Mouse (Mus musculus) heart, adult 2 months (tissue): ENCODE measurements around the gene Jakmip3. TPM values are rescaled to one million over a fixed set of nuclear protein-coding genes. Genes with fewer than 3 reads are reported as not detected.
A peak's percentile ranks its signal among the peaks of the same experiment; 100 is the strongest.

Source experiments
- DNase-seq, 2 experiments: peaks; one replicate each; pipeline ENCODE4 v3.0.0; 2021
- H3K27ac ChIP-seq: fragments of 200-600 bp; 2 replicates; pipeline ENCODE4 v1.8.1; 2022
- H3K27me3 ChIP-seq: fragments of 200-500 bp; 2 replicates; pipeline ENCODE4 v1.6.1; 2012; ENCODE audit warnings: mild to moderate bottlenecking, low read length, inconsistent platforms, mixed read lengths; ENCODE audit not compliant: control insufficient read depth, insufficient read depth
- H3K36me3 ChIP-seq: fragments of 200-500 bp; 2 replicates; pipeline ENCODE4 v1.6.1; 2012; ENCODE audit warnings: low read length, inconsistent platforms; ENCODE audit not compliant: control insufficient read depth, insufficient read depth
- H3K4me1 ChIP-seq: fragments of 200-500 bp; 2 replicates; pipeline ENCODE4 v1.6.1; 2011; ENCODE audit warnings: low read length; ENCODE audit not compliant: control insufficient read depth, insufficient read depth
- H3K4me3 ChIP-seq: fragments of 200-600 bp; 2 replicates; pipeline ENCODE4 v1.8.1; 2022
- H3K79me2 ChIP-seq: fragments of 200-500 bp; replicated peaks from 2 replicates; pipeline ENCODE4 v1.6.1; 2012; ENCODE audit warnings: mild to moderate bottlenecking, inconsistent platforms, low read length, moderate library complexity, mixed read lengths; ENCODE audit not compliant: control insufficient read depth, insufficient read depth
- H3K9ac ChIP-seq: fragments of 200-500 bp; 2 replicates; pipeline ENCODE4 v1.6.1; 2012; ENCODE audit warnings: low read depth, mild to moderate bottlenecking, control low read depth, inconsistent platforms, low read length, mixed read lengths
- CTCF ChIP-seq: fragments of 200-600 bp; IDR thresholded peaks from 2 replicates; pipeline ENCODE4 v1.8.1; 2022; ENCODE audit warnings: antibody characterized with exemption, mild to moderate bottlenecking, moderate library complexity
- EP300 ChIP-seq: fragments of 200-500 bp; IDR thresholded peaks from 2 replicates; pipeline ENCODE4 v1.6.1; 2011; ENCODE audit warnings: low read depth, low read length, control low read depth; ENCODE audit not compliant: insufficient read depth
- POLR2A ChIP-seq: fragments of 200-500 bp; IDR thresholded peaks from 2 replicates; pipeline ENCODE4 v1.6.1; 2011; ENCODE audit warnings: mild to moderate bottlenecking, low read depth, low read length, control low read depth; ENCODE audit not compliant: insufficient read depth
- WGBS: fragments of 180-500 bp; shearing (Covaris S2); methylation state at CpG from one replicate; pipeline ENCODE4 v1.1.7; 2018; 5-methylcytosine and 5-hydroxymethylcytosine counted together
- intact Hi-C: fragments of 180-260 bp; cut with DNase I; formaldehyde crosslinking; loops from one replicate; pipeline ENCODE4 v1.15.1; 2025
- polyA plus RNA-seq: library from polyadenylated mRNA; depleted of rRNA; stranded (reverse); fragments of >200 nt; gene quantifications from 2 replicates; pipeline ENCODE4 v1.2.3, GENCODE M21; 2012
- total RNA-seq, 2 experiments: library from RNA; stranded (reverse); gene quantifications; 2 replicates each; pipeline ENCODE4 v1.2.3; 2021

Jakmip3 gene
- total and polyA plus RNA-seq, 3 experiments: 0.13 to 0.16 (median 0.14) TPM

- peaks cover 7% of the 10 kb centered on the region for H3K4me1 ChIP-seq
- H3K4me3 ChIP-seq: peak overlapping the region; percentile 15; the same call in 1 of the 2 replicates
- H3K79me2 ChIP-seq: no peaks in the 10 kb centered on the region
- TF ChIP-seq CTCF: peak; percentile 66
- TF ChIP-seq EP300: peak; percentile 97
- no peak; the same call in none of the 2 replicates for TF ChIP-seq POLR2A
- H3K27me3 ChIP-seq: no peaks in the 10 kb centered on the region
- H3K9ac ChIP-seq: peak overlapping the region; percentile 39
- peak overlapping the region; percentile 97 for H3K27ac ChIP-seq
- DNase-seq: peak; percentile 87 to 92
- no peaks in the 10 kb centered on the region for H3K36me3 ChIP-seq
- under 1% methylated on average over 26 of the region's 26 CpGs for WGBS
- intact Hi-C loops: no loop called here
These were observed 21.2 kb upstream of the Jakmip3 start for GRCm38 (mm10) chr7:138919156-138919944.

GRCm38 (mm10) chr7:138921611-138922010 lies 18.9 kb upstream of the Jakmip3 start:
- H3K4me3 ChIP-seq: no peak overlapping the region
- TF ChIP-seq EP300 (no peak), POLR2A (no peak)
- intact Hi-C loops: loop anchor here (1.0 to 2.0 kb wide), 2 partner anchors 15 to 78 kb away; no protein-coding TSS in a partner anchor
- no peaks in the 10 kb centered on the region for H3K79me2 ChIP-seq
- DNase-seq: peak in 1 of 2 experiments; percentile 14
- no peak overlapping the region for H3K9ac ChIP-seq
- no peaks in the 10 kb centered on the region; the same call in 1 of the 2 replicates for H3K27me3 ChIP-seq
- WGBS: 56% methylated on average over 8 of the region's 8 CpGs
- peak overlapping the region; percentile 32 for H3K27ac ChIP-seq
- H3K4me1 ChIP-seq: peaks cover 7% of the 10 kb centered on the region
- no peaks in the 10 kb centered on the region for H3K36me3 ChIP-seq

- no peak overlapping the region for H3K9ac ChIP-seq
- intact Hi-C loops: loop anchor here (1.0 to 2.0 kb wide), 2 partner anchors 17 to 84 kb away; no protein-coding TSS in a partner anchor
These were observed 16.6 kb upstream of the Jakmip3 start for GRCm38 (mm10) chr7:138923756-138924425.

GRCm38 (mm10) chr7:138928456-138928855 lies 12.1 kb upstream of the Jakmip3 start:
- Histone ChIP-seq H3K27me3 (no peaks in the 10 kb centered on the region; the same call in 1 of the 2 replicates), H3K4me3 (no peak overlapping the region), H3K79me2 (no peaks in the 10 kb centered on the region), H3K36me3 (no peaks in the 10 kb centered on the region), H3K9ac (no peak overlapping the region), H3K4me1 (no peaks in the 10 kb centered on the region), H3K27ac (no peak overlapping the region)
- WGBS: 92% methylated on average over 4 of the region's 4 CpGs
- intact Hi-C loops: no loop called here
- no peak for TF ChIP-seq EP300
- no peak for TF ChIP-seq POLR2A
- TF ChIP-seq CTCF: no peak
- DNase-seq: no peak

More at GRCm38 (mm10) chr7:138923756-138924425, 16.6 kb upstream of the Jakmip3 start:
- no peaks in the 10 kb centered on the region for H3K79me2 ChIP-seq
- H3K4me1 ChIP-seq: peaks cover 7% of the 10 kb centered on the region
- no peaks in the 10 kb centered on the region; the same call in 1 of the 2 replicates for H3K27me3 ChIP-seq
- H3K4me3 ChIP-seq: no peak overlapping the region
- H3K36me3 ChIP-seq: no peaks in the 10 kb centered on the region
- peak; percentile 24 to 51 for DNase-seq
- 5% methylated on average over 3 of the region's 3 CpGs for WGBS
- H3K27ac ChIP-seq: no peak overlapping the region
- peak; percentile 68 for TF ChIP-seq CTCF
- TF ChIP-seq EP300: no peak

- Histone ChIP-seq H3K79me2 (no peaks in the 10 kb centered on the region), H3K4me1 (no peaks in the 10 kb centered on the region), H3K9ac (no peak overlapping the region), H3K27ac (no peak overlapping the region), H3K36me3 (no peaks in the 10 kb centered on the region), H3K4me3 (no peak overlapping the region), H3K27me3 (peaks cover 5% of the 10 kb centered on the region)
- no peak for DNase-seq
- TF ChIP-seq CTCF (0 out of 2 replicates have a peak, but pooled peaks have one; percentile 3), EP300 (no peak), POLR2A (no peak)
- 87% methylated on average over 3 of the region's 3 CpGs for WGBS
- intact Hi-C loops: no loop called here
These were observed 6.0 kb upstream of the Jakmip3 start for GRCm38 (mm10) chr7:138934523-138934922.

GRCm38 (mm10) chr7:138938991-138939390 lies 1.5 kb upstream of the Jakmip3 start:
- no peaks in the 10 kb centered on the region for H3K79me2 ChIP-seq
- H3K4me3 ChIP-seq: no peak overlapping the region
- TF ChIP-seq EP300: no peak
- TF ChIP-seq POLR2A: no peak
- TF ChIP-seq CTCF: no peak
- H3K27me3 ChIP-seq: peaks cover 10% of the 10 kb centered on the region
- H3K27ac ChIP-seq: no peak overlapping the region
- DNase-seq: no peak
- H3K36me3 ChIP-seq: no peaks in the 10 kb centered on the region
- WGBS: 80% methylated on average over 7 of the region's 7 CpGs
- H3K9ac ChIP-seq: no peak overlapping the region
- H3K4me1 ChIP-seq: no peaks in the 10 kb centered on the region
- intact Hi-C loops: no loop called here
